Mouse (Mus musculus) myocyte (in vitro differentiated cells): ENCODE results near the gene Zfp652.

ENCODE experiments used
- MYOG ChIP-seq, 3 experiments: IDR thresholded peaks; one replicate each; pipeline ENCODE4 v1.6.1; 2011; ENCODE audit warnings: control low read depth in 2 of 3, low read depth in 2 of 3, mild to moderate bottlenecking in 2 of 3; ENCODE audit not compliant: insufficient read length in 2 of 3, control insufficient read depth in 1 of 3, insufficient read depth in 1 of 3
- POLR2A ChIP-seq: IDR thresholded peaks from one replicate; pipeline ENCODE4 v1.6.1; 2011; ENCODE audit warnings: low read depth, mild to moderate bottlenecking, control low read depth, moderate library complexity; ENCODE audit not compliant: insufficient read length
- USF1 ChIP-seq: IDR thresholded peaks from one replicate; pipeline ENCODE4 v1.6.1; 2011; ENCODE audit warnings: low read depth, mild to moderate bottlenecking, control low read depth, moderate library complexity

GRCm38 (mm10) chr11:95833631-95834142 lies 121.2 kb downstream of the Zfp652 start:
- TF ChIP-seq POLR2A (no peak), MYOG (IDR thresholded peaks at IDR 0.05; ENCODE audit: control insufficient read depth in 1 of 3, insufficient read depth in 1 of 3, insufficient read length in 2 of 3, low read depth in 2 of 3) (no peak), USF1 (no peak)
